Mouse (Mus musculus) cerebral cortex, adult 2 months (tissue): ENCODE results near the gene Abl2.

Experiments used
- WGBS: fragments of 180-500 bp; shearing (Covaris S2); methylation state at CpG from one replicate; pipeline ENCODE4 v1.1.7; 2018; 5-methylcytosine and 5-hydroxymethylcytosine counted together

Gene Abl2

GRCm38 (mm10) chr1:156584175-156584574 lies 25.6 kb downstream of the Abl2 start:
- WGBS: 34% methylated on average over 1 of the region's 1 CpGs

- WGBS: 65% methylated on average over 3 of the region's 3 CpGs
These were observed 26.9 kb downstream of the Abl2 start for GRCm38 (mm10) chr1:156585512-156585911.

- 80% methylated on average over 3 of the region's 3 CpGs for WGBS
These were observed 31.3 kb downstream of the Abl2 start for GRCm38 (mm10) chr1:156589811-156590305.

GRCm38 (mm10) chr1:156590357-156590756 lies 31.8 kb downstream of the Abl2 start:
- 57% methylated on average over 1 of the region's 1 CpGs for WGBS

GRCm38 (mm10) chr1:156593267-156593666 lies 34.7 kb downstream of the Abl2 start:
- WGBS: 41% methylated on average over 5 of the region's 5 CpGs

GRCm38 (mm10) chr1:156597089-156597488 lies 38.5 kb downstream of the Abl2 start:
- 79% methylated on average over 4 of the region's 4 CpGs for WGBS

GRCm38 (mm10) chr1:156602545-156602944 lies 44.0 kb downstream of the Abl2 start:
- WGBS: 79% methylated on average over 3 of the region's 3 CpGs

- WGBS: 75% methylated on average over 12 of the region's 12 CpGs
These were observed 46.7 kb downstream of the Abl2 start for GRCm38 (mm10) chr1:156605094-156605866.

GRCm38 (mm10) chr1:156605940-156606339 lies 47.4 kb downstream of the Abl2 start:
- WGBS: 76% methylated on average over 2 of the region's 2 CpGs

GRCm38 (mm10) chr1:156608496-156608895 lies 49.9 kb downstream of the Abl2 start:
- 78% methylated on average over 2 of the region's 2 CpGs for WGBS

GRCm38 (mm10) chr1:156610257-156610656 lies 51.7 kb downstream of the Abl2 start:
- 95% methylated on average over 1 of the region's 1 CpGs for WGBS

- WGBS: 27% methylated on average over 9 of the region's 9 CpGs
These were observed 55.4 kb downstream of the Abl2 start for GRCm38 (mm10) chr1:156613855-156614530.

- 79% methylated on average over 1 of the region's 1 CpGs for WGBS
These were observed 56.1 kb downstream of the Abl2 start for GRCm38 (mm10) chr1:156614710-156615109.

- 34% methylated on average over 13 of the region's 13 CpGs for WGBS
These were observed 57.0 kb downstream of the Abl2 start for GRCm38 (mm10) chr1:156615381-156616133.

GRCm38 (mm10) chr1:156616989-156617598 lies 58.5 kb downstream of the Abl2 start:
- WGBS: 43% methylated on average over 12 of the region's 12 CpGs

GRCm38 (mm10) chr1:156617811-156618210 lies 59.2 kb downstream of the Abl2 start:
- 77% methylated on average over 4 of the region's 4 CpGs for WGBS

GRCm38 (mm10) chr1:156620292-156620909 lies 61.8 kb downstream of the Abl2 start:
- WGBS: 86% methylated on average over 4 of the region's 4 CpGs

- 49% methylated on average over 3 of the region's 3 CpGs for WGBS
These were observed 62.4 kb downstream of the Abl2 start for GRCm38 (mm10) chr1:156620951-156621350.

GRCm38 (mm10) chr1:156624231-156624630 lies 65.6 kb downstream of the Abl2 start:
- 13% methylated on average over 1 of the region's 1 CpGs for WGBS

- 90% methylated on average over 4 of the region's 4 CpGs for WGBS
These were observed 68.1 kb downstream of the Abl2 start for GRCm38 (mm10) chr1:156626729-156627128.

GRCm38 (mm10) chr1:156629984-156630383 lies 71.4 kb downstream of the Abl2 start:
- WGBS: 61% methylated on average over 8 of the region's 8 CpGs
